Mouse (Mus musculus): ENCODE measurements around the gene Hivep2. TPM values are rescaled to one million over a fixed set of nuclear protein-coding genes. Genes with fewer than 3 reads are reported as not detected.

The Hivep2 gene
- polyA plus RNA-seq, 1 experiment from 2014 or later: 7.9 TPM

DNA sequence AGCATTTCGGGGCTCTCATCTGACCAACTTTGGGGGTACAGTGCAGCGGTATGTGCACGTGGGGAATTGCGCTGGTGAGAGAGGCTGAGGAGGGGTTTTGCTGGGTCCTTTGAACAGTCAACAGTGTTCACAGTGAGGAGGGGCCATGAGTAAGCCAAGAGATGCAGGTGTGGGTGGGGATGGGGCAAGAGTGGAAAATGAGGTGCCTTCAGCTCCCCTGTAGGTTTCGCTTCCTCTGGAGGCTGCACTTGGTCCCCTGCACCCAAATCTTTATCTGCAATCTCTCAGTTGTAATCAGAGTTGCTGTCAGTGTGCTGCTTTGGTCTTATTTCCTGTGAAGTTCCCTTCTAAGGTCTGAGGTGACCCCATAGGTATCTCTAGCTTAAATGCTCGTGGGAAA lies 27.5 kb downstream of the Hivep2 start:
- H3K4me3 ChIP-seq: no peak overlapping the region
- 85% methylated on average over 6 of the region's 6 CpGs for WGBS
- no peak for ATAC-seq (ENCODE audit: insufficient number of reproducible peaks, low FRiP score, low TSS enrichment, low read depth)

DNA sequence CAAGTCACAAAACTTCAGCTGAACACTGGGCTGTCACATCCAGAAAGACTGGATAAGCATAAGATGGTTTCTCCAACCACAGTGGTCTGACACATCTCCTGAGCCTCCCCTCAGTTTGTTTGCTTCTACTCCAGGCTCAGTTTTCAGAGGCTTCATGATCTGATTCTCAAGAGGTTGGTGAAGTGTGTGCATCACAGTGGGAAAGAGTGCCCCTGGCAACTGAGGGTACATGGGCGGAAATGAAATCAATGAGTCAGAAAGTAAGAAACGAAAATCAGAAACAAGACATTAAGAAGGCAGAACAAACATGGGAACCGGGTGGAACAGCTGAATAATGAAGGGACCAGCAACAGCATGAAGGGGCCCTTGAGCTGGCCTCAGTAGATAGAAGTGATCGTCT lies 31.5 kb downstream of the Hivep2 start:
- 89% methylated on average over 4 of the region's 4 CpGs for WGBS
- H3K4me2 ChIP-seq: no peak overlapping the region
- no peaks in the 10 kb centered on the region for H3K4me1 ChIP-seq
- no peak overlapping the region for H3K27ac ChIP-seq
- no peak overlapping the region for H3K4me3 ChIP-seq
- no peaks in the 10 kb centered on the region for H3K9me3 ChIP-seq
- H3K36me3 ChIP-seq: no peaks in the 10 kb centered on the region
- H3K27me3 ChIP-seq: no peaks in the 10 kb centered on the region
- no peak for ATAC-seq (ENCODE audit: insufficient number of reproducible peaks, low FRiP score, low TSS enrichment, low read depth)
- no peak overlapping the region for H3K9ac ChIP-seq

More for the DNA sequence above, 27.5 kb downstream of the Hivep2 start:
- no peak overlapping the region for H3K9ac ChIP-seq
- no peaks in the 10 kb centered on the region for H3K9me3 ChIP-seq
- no peak overlapping the region for H3K4me2 ChIP-seq
- no peaks in the 10 kb centered on the region for H3K4me1 ChIP-seq
- H3K36me3 ChIP-seq: no peaks in the 10 kb centered on the region
- no peak overlapping the region for H3K27ac ChIP-seq
- no peaks in the 10 kb centered on the region for H3K27me3 ChIP-seq

DNA sequence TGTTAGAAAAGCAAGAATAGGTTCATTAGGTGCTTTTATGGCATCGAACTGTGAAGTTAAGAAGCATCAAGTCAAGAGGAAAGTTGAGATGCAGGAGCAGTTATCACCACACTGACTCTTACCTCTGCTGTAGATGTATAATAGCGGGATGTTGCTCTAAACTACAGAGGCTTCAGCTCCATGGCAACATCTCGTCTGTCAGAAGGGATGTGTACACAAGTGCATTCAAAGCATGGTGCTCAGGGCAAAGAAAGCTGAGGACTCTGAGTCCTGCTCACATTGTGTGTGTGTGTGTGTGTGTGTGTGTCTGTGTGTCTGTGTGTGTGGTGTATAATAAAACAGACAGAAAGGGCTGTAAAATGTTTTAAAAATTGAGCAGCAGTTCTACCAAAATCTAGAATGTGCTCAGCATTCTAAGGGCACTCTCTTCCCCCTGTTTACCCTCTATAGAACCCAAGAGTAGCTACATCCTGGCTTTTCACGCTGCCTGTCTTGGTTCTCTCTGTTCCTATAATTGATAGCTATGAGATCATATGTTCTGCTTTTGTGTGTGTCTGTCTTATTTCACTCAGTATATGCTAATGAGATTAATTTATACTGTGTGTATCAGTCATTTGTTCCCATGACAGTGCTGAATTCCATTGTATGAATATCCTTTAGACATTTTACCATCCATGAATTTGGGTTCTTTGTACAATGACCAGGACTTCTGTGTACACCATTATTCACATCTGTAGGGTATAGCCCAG lies 39.1 kb downstream of the Hivep2 start:
- Histone ChIP-seq H3K27ac (no peak overlapping the region), H3K9me3 (no peaks in the 10 kb centered on the region), H3K4me1 (no peaks in the 10 kb centered on the region), H3K4me2 (no peak overlapping the region), H3K27me3 (no peaks in the 10 kb centered on the region), H3K9ac (no peak overlapping the region), H3K4me3 (no peak overlapping the region), H3K36me3 (no peaks in the 10 kb centered on the region; the same call in 1 of the 2 replicates)
- no peak for ATAC-seq (ENCODE audit: insufficient number of reproducible peaks, low FRiP score, low TSS enrichment, low read depth)
- 75% methylated on average over 4 of the region's 4 CpGs for WGBS

DNA sequence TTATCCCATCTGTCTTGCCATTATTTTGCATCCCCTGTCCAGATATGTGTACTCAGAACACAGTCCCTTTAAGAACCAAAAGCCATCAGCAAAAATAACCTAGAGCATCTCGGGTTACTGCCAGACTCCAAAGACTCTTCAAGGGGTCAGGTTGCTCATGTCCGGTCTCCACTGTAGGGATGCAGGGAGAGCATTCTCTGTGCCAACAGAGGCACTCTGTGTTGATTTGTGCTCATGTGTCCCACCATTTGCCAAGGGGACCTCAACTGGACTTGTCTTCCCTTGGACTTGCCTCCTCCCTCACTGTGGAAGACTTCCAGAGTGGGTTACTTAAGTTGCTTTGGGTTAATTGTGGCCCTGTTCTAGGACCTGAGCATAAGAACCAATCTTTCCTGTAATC lies 43.8 kb downstream of the Hivep2 start:
- no peaks in the 10 kb centered on the region; the same call in 1 of the 2 replicates for H3K36me3 ChIP-seq
- ATAC-seq (ENCODE audit: insufficient number of reproducible peaks, low FRiP score, low TSS enrichment, low read depth): no peak
- H3K4me2 ChIP-seq: no peak overlapping the region
- no peaks in the 10 kb centered on the region for H3K9me3 ChIP-seq
- H3K9ac ChIP-seq: no peak overlapping the region
- WGBS: 70% methylated on average over 2 of the region's 2 CpGs
- no peaks in the 10 kb centered on the region for H3K27me3 ChIP-seq
- no peak overlapping the region for H3K27ac ChIP-seq
- no peaks in the 10 kb centered on the region for H3K4me1 ChIP-seq
- H3K4me3 ChIP-seq: no peak overlapping the region

DNA sequence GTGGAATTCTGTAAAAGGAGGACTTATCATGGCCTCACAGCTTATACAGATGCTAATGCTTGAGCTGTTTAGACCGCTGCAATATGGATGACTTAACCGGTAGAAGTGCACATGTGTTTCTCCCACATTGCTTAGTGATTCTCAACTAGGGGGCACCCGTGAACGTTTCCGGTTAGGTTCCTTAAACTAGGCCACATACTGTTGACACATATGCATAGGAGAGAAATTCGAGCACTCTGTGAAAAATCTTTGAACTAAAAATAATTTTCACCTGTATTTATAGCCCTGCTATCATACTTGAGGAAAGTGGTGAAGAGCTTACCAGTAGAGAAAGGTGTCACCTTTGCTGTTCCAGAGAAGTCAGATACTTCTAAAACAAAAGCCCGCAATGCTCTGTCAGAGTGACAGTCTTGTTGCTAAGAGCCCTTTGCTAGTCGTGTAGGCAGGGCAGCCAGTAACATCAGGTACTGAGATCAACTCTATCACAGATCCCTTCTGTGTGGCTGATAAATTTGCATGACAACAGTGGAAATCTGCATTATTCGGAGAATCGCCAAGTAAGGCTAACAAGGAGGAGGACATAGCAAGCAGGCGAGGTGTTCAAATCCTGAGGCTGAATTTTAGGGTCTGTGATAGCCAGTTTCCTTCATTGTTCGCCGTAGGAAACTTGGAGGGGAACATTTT lies 50.6 kb downstream of the Hivep2 start:
- H3K4me1 ChIP-seq: peaks cover 5% of the 10 kb centered on the region
- no peak overlapping the region for H3K9ac ChIP-seq
- no peaks in the 10 kb centered on the region for H3K9me3 ChIP-seq
- no peak for ATAC-seq (ENCODE audit: insufficient number of reproducible peaks, low FRiP score, low TSS enrichment, low read depth)
- no peaks in the 10 kb centered on the region for H3K27me3 ChIP-seq
- WGBS: 62% methylated on average over 13 of the region's 13 CpGs
- H3K4me3 ChIP-seq: no peak overlapping the region
- no peaks in the 10 kb centered on the region for H3K36me3 ChIP-seq
- no peak overlapping the region for H3K4me2 ChIP-seq
- H3K27ac ChIP-seq: no peak overlapping the region

DNA sequence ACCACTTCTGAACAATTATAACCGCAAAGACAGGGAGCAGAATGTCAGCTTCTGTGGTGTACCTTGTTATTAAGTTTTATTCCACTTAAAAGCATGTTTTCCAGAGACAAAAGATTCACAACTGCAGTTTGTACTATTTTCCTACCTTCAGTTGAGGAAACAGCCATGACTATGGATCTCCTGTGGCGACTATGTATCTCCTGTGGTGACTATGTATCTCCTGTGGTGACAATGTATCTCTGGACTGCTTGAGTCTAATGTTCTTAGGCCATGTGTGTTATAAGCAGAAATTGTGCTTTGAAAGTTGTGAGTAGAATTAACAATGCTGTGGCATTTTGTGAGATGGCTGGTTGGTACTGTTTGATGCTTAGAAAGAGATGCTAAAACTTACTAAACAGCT lies 51.5 kb downstream of the Hivep2 start:
- peaks cover 5% of the 10 kb centered on the region for H3K4me1 ChIP-seq
- H3K4me3 ChIP-seq: no peak overlapping the region
- no peaks in the 10 kb centered on the region for H3K9me3 ChIP-seq
- H3K4me2 ChIP-seq: no peak overlapping the region
- WGBS: 59% methylated on average over 2 of the region's 2 CpGs
- no peaks in the 10 kb centered on the region for H3K36me3 ChIP-seq
- ATAC-seq (ENCODE audit: insufficient number of reproducible peaks, low FRiP score, low TSS enrichment, low read depth): no peak
- no peaks in the 10 kb centered on the region for H3K27me3 ChIP-seq
- no peak overlapping the region for H3K27ac ChIP-seq
- no peak overlapping the region for H3K9ac ChIP-seq

DNA sequence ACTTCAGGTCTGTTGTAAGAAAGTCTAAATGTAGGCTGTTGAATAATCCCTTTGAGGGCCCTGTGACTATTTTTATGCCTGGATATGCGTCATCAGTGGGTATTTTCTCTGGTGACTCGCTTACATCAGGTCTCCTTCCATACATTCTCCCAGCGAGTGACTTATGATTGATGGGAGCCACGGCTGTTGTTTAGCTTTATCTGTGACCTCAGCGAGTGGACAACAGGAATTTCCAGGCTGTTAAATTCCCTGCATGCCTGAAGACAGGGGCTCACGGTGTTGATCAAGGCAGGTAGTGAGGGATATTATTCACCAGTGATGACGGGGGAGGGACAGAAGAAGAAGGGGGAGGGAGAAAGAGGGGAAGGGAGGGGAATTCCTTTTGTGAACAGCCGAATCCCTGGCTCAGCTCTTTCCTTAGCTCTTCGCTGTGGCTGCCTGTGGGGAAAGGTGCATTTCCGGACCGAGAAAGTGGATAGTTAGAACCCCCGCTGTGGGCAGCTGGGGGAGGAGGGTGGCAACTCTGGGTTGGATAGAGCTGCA lies 52.0 kb downstream of the Hivep2 start:
- WGBS: 4% methylated on average over 12 of the region's 12 CpGs
- H3K4me3 ChIP-seq: peak overlapping the region; percentile 19
- no peak; the same call in 1 of the 2 replicates for ATAC-seq (ENCODE audit: insufficient number of reproducible peaks, low FRiP score, low TSS enrichment, low read depth)
- no peak overlapping the region for H3K27ac ChIP-seq
- no peak overlapping the region for H3K9ac ChIP-seq
- H3K27me3 ChIP-seq: no peaks in the 10 kb centered on the region
- no peaks in the 10 kb centered on the region for H3K9me3 ChIP-seq
- H3K4me2 ChIP-seq: peak overlapping the region; percentile 35
- H3K36me3 ChIP-seq: no peaks in the 10 kb centered on the region
- peaks cover 5% of the 10 kb centered on the region for H3K4me1 ChIP-seq

DNA sequence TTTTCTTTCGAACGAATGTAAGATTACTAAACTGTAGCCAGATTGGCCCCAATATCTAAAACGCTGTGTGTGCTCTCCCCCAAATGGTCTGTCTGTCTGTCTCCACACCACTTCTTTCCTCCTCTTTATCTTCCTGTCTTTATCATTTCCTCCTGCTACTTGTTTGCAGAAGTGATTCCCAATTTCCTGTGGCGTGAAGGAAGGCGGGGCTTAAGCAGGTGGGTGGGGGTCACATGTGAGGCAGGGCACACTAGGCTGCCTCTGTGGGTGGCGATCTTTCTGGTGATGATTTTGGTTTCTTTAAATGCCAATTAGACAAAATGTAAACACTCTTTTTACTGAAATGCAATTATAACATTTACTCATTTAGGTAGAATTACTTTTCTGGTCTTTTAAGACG lies 52.8 kb downstream of the Hivep2 start:
- no peak for ATAC-seq (ENCODE audit: insufficient number of reproducible peaks, low FRiP score, low TSS enrichment, low read depth)
- Histone ChIP-seq H3K4me2 (no peak overlapping the region), H3K27ac (no peak overlapping the region), H3K9ac (no peak overlapping the region), H3K9me3 (no peaks in the 10 kb centered on the region), H3K36me3 (no peaks in the 10 kb centered on the region), H3K4me3 (0 out of 2 replicates have a peak overlapping the region, but pooled peaks have one; percentile 19), H3K4me1 (peaks cover 5% of the 10 kb centered on the region), H3K27me3 (no peaks in the 10 kb centered on the region)
- WGBS: 30% methylated on average over 7 of the region's 7 CpGs

DNA sequence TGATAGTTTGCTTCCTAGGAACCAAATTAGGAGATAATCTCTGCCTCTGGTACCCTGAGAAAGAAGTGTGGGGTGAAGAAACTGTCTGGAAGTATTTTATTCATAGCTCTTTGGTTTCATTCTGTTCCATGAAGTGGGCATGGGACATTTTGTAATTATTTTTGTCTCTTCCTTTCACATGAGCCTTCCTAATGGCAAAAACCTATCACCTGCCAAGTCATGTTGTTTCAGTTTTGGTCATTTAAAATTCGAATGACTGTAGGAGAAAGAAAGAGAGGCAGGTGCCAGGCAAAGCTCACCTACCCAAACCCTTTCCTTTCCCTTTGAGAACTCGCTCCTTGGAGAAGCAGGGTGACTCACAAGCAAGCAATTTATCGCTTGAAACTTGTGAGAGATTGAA lies 53.3 kb downstream of the Hivep2 start:
- Histone ChIP-seq H3K9me3 (no peaks in the 10 kb centered on the region), H3K4me2 (no peak overlapping the region), H3K36me3 (no peaks in the 10 kb centered on the region), H3K27ac (no peak overlapping the region), H3K9ac (no peak overlapping the region), H3K27me3 (no peaks in the 10 kb centered on the region), H3K4me3 (no peak overlapping the region), H3K4me1 (peaks cover 5% of the 10 kb centered on the region)
- WGBS: 69% methylated on average over 3 of the region's 3 CpGs
- no peak for ATAC-seq (ENCODE audit: insufficient number of reproducible peaks, low FRiP score, low TSS enrichment, low read depth)

DNA sequence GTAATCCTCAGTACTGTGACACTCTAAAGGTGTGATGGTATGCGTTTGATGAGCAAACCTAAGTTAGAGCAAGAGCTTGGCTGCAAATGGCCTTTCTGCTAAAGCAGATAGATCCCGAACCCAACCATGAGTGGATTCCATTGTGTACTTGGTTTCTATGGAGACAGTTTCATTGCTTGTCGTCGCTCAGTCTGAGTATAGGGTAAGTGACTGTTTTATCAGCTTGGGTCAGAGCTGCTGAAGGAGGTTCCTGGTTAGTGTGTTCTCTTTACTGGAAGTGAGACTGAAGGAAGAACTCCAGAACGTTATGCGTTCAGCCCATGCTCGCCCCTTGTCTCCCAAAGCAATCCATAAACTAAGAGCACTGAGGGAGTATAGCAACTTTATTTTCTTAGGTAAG lies 54.4 kb downstream of the Hivep2 start:
- 65% methylated on average over 7 of the region's 7 CpGs for WGBS
- Histone ChIP-seq H3K9me3 (no peaks in the 10 kb centered on the region), H3K4me1 (peaks cover 5% of the 10 kb centered on the region), H3K36me3 (no peaks in the 10 kb centered on the region), H3K27ac (no peak overlapping the region), H3K9ac (no peak overlapping the region), H3K27me3 (no peaks in the 10 kb centered on the region), H3K4me3 (no peak overlapping the region), H3K4me2 (no peak overlapping the region)
- no peak for ATAC-seq (ENCODE audit: insufficient number of reproducible peaks, low FRiP score, low TSS enrichment, low read depth)

DNA sequence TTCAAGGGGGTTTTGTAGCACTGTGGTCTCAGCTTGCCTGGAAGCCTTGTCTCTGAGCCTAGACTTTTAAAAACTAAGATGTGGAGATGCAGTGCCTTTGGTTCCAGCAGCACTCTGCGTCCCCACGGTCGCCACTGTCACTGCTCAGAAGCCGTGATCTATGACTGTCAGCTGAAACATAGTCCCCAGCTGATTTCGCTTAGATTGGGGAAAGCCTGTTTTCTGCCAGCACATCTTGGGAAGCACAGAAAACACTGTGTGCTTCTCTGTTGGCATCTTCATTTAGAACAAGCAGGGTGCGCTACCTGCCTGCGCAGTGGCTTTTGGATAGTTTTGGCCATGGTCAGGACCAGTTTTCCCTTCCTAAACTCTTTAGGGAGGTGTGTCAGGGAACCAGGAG lies 59.1 kb downstream of the Hivep2 start:
- no peak overlapping the region for H3K4me3 ChIP-seq
- H3K9ac ChIP-seq: no peak overlapping the region
- H3K36me3 ChIP-seq: no peaks in the 10 kb centered on the region
- WGBS: 88% methylated on average over 7 of the region's 7 CpGs
- H3K27ac ChIP-seq: no peak overlapping the region
- no peaks in the 10 kb centered on the region for H3K9me3 ChIP-seq
- no peaks in the 10 kb centered on the region for H3K27me3 ChIP-seq
- H3K4me2 ChIP-seq: no peak overlapping the region
- no peak for ATAC-seq (ENCODE audit: insufficient number of reproducible peaks, low FRiP score, low TSS enrichment, low read depth)
- H3K4me1 ChIP-seq: no peaks in the 10 kb centered on the region

DNA sequence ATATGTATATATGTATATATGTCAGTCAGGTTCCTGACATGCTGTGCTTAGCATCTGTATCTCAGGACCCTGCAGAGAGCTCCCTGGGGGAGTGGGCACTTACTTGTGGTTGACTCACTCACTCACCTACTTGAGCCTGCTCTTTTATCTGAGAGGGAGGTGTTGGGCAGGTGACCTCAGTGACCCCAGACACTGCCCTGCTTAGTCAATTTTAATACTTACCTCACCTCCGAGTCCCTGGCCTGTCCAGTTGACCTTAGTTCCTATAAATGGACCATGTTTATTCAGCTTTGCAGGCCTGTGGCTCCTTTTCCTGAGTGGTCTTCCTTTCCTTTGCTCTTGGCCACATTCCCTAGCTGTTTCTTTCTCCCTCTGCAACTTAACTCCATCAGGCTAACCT lies 61.9 kb downstream of the Hivep2 start:
- no peaks in the 10 kb centered on the region for H3K9me3 ChIP-seq
- ATAC-seq (ENCODE audit: insufficient number of reproducible peaks, low FRiP score, low TSS enrichment, low read depth): no peak
- H3K36me3 ChIP-seq: no peaks in the 10 kb centered on the region
- 79% methylated on average over 1 of the region's 1 CpGs for WGBS
- H3K4me3 ChIP-seq: no peak overlapping the region
- H3K4me1 ChIP-seq: no peaks in the 10 kb centered on the region
- H3K27ac ChIP-seq: no peak overlapping the region
- H3K9ac ChIP-seq: no peak overlapping the region
- no peak overlapping the region for H3K4me2 ChIP-seq
- H3K27me3 ChIP-seq: no peaks in the 10 kb centered on the region

All from limb, embryonic 15.5 days (tissue).